Mouse (Mus musculus): Measurements from ENCODE around the gene Ccdc15.

- TF ChIP-seq EP300 (IDR thresholded peaks at IDR 0.05; ENCODE audit: low read depth) (no peak), CTCF (IDR thresholded peaks at IDR 0.05; ENCODE audit: low read depth) (no peak)
These were observed at the start of gene Ccdc15 for GRCm38 (mm10) chr9:37347988-37348642.

Measured in heart, postnatal 0 days (tissue).